Mouse (Mus musculus) cortical plate, adult 2 months (tissue): ENCODE data around the gene Ino80.

Source experiments
- CTCF ChIP-seq: fragments of 200-500 bp; IDR thresholded peaks from 2 replicates; pipeline ENCODE4 v1.5.1; 2011; ENCODE audit warnings: mild to moderate bottlenecking, control low read depth, low read length; ENCODE audit not compliant: insufficient read depth; ENCODE audit errors: extremely low read depth
- POLR2A ChIP-seq: fragments of 200-500 bp; IDR thresholded peaks from 2 replicates; pipeline ENCODE4 v1.6.1; 2011; ENCODE audit warnings: mild to moderate bottlenecking, low read length, control low read depth; ENCODE audit not compliant: insufficient read depth; ENCODE audit errors: extremely low read depth

DNA sequence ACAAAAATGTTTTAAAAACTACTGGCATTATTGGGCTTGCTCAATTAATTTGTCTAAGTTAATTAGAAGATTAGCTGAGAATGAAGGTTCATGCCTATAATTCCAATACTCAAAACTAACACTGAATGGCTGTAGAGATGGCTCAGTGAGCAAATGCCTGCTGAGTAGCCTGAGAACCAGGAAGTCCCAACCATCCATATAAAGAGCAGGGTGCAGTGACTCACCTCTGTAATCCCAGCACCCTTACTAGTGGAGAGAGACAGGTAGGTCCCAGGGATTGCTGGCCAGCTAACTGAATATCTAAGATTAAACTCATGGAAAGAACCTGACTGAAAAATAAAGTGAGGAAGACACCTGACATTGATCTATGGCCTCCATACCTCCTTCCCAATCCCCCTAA is 78.2 kb downstream of the Ino80 start:
- TF ChIP-seq CTCF, result no peak
- TF ChIP-seq POLR2A, result no peak
